Mouse (Mus musculus) T-helper 17 cell (primary cell): ENCODE data around the gene Surf2.

Experiments used
- in situ Hi-C, 2 experiments: fragments of 300-600 bp; cut with MboI, MseI; formaldehyde crosslinking; loops; 1 replicate in 1 of 2; 2 replicates in 1 of 2; pipeline ENCODE4 v1.15.1; 2025; ENCODE audit warnings: high pct_unique_total_duplicates in 2 of 2

Gene Surf2

DNA sequence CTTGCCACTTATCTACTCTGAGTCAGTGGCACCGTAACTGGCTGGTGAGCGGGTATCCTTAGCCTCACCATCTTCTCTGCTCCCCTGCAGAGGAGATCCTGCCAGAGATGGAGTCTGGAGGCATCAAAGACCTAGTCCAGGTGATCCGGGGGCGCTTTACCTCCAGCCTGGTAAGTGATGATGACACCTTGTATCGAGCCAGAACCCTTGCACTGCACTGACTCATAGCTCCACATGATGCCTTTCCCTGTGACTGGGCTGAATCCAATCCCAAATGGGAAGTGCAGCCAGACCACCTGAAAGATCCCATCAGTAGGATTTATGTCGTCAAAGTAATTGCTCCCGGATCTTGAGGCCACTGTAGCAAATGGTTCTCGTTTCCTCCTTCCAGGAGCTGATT is 36.7 kb downstream of the Surf2 start:
- in situ Hi-C loops, result no loop called here

DNA sequence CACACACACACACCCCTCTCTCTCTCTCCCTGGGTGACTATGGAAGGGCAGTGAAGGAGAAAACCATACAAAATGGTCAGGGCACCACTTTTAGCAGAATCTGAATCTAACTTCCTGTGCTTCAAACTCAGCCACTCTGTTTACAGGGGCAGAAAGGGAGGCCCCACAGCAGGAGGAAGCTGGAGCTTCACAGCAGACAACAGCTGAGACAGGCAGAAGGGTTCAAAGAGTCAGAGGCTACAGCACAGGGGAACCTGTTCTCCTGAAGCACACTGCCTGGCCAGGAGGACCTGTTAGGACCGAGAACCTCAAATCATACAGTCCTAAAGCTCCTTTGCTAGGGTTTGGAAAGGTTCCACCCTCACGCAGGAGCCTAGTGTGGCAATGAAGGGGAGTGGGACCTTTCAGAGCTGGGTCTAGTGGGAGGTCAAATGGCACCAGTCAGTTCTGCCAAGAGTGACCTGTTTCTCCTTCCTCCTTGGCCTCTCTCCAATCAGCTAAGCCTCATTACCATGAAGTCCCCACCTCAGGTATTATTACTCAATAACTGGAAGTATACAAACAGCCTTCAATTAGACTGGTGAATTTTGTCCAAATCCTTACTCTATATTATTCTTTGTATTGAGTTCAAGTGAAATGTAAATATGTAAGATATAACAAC is 38.7 kb downstream of the Surf2 start:
- in situ Hi-C loops, result loop anchor here in 1 of 2 experiments (5.0 kb wide), 1 partner anchor 52 kb away; the partner anchor contains the start of gene Cacfd1

DNA sequence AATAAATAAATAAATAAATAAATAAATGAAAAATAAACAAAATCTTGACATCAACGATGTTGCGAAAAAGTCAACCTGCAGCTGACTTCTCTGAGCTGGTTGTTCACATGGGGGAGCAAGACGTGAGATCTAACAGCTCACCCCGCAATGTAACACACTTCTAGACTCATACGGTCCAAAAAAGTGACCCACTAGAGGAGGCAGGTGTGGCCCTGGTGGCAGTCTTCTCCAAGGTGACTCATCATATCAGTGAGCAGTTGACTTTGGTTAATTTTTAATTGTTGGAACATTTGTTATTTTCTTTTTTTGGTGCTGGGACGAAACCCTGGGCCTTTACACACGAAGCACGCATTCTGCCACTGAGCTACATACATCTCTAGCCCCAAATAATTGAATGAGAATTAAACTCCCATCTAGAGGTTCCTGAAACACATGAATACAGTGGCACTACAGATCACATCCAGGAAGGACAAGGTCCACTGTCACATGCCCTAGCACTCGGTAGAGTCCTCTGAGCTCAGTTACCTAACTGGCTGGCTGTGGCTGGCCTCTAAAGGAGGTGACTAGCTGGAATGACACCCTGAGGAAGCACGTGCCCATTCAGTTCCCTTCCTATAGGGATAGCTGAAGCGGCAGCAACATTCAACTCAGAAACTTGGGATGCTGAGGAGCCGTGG is 40.8 kb downstream of the Surf2 start:
- in situ Hi-C loops, result loop anchor here in 1 of 2 experiments (5.0 kb wide), 1 partner anchor 50 kb away; the partner anchor contains the start of gene Cacfd1

DNA sequence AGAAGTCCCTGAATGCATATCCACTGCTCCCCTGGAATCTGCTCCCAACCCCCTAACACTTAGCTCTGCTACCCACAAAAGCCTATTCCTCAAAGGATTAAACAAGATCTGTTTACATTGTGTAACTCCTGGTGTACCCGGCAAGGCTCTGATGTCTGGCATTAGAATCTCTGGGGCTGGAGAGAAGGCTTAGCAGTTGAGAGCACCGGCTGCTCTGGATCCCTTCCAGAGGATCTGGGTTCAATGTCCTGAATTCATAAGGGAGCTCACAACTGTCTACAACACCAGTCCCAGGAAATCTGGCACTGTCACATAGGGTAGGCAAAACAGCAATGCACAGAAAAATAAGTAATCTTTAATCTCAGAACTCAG is 41.3 kb downstream of the Surf2 start:
- in situ Hi-C loops, result loop anchor here in 1 of 2 experiments (5.0 kb wide), 1 partner anchor 50 kb away; the partner anchor contains the start of gene Cacfd1

DNA sequence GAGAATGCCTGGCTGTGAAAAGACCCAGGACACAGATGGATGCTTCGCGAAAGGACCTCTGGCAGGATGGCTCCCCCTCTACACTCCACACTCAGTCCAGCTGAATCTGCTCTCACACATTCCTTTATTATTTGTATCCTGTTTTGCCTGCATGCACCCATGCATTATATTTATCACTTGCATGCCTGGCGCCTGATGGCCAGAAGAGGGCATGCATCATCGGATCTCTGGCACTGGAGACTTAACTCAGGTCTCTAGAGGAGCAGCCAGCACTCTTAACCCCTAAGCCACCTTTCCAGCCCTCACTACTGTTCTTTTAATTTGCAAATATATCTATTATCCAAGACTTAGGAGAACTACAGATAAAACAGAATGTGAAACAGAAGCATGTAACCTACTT is 44.6 kb downstream of the Surf2 start:
- in situ Hi-C loops, result loop anchor here in 1 of 2 experiments (5.0 kb wide), 1 partner anchor 58 kb away; the partner anchor contains the start of gene Surf6

DNA sequence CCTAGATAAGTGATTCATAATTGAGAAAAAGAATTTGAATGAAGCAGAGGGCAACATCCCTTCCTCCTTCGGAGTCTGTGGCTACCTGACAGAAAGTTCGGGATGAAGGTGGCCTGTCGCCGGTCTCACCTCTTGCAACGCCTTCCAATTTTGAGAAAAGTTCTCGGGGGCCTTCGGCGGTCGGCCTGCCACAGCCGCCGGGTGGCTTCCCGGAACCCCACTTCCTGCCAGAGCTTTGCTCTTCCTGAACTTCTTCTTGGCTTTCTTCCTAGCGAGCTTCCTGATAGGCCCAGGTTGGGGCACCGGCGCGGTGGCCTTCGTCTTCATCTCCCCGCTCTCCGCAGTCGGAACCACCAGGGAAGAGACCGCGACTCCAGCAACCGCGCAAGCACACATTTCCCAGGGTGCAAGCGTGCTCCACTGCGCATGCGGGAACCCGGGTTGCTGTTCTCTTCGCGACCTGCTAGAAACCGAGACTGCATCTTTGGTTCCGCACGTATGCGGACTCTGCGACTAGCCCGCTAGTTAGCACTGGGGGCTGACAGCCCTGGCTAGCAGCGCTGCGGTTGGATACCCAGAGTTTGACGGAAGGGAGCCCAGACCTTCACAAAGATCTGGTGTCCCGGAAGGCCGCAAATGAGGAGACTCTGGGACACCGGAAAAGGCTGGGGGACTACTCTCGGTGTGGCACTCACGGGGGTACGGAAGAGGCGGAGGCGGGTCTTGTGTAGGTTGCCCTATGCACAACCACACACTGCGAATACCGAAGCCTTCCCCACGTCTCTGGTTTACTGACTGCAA is 48.0 kb downstream of the Surf2 start, which contains the start of gene Rexo4:
Rexo4 (minus strand) TSS at position 464 of the 801 bp plus-strand sequence.
- in situ Hi-C loops, result loop anchor here in 1 of 2 experiments (5.0 kb wide), 1 partner anchor 62 kb away; the partner anchor contains the start of gene Surf6

DNA sequence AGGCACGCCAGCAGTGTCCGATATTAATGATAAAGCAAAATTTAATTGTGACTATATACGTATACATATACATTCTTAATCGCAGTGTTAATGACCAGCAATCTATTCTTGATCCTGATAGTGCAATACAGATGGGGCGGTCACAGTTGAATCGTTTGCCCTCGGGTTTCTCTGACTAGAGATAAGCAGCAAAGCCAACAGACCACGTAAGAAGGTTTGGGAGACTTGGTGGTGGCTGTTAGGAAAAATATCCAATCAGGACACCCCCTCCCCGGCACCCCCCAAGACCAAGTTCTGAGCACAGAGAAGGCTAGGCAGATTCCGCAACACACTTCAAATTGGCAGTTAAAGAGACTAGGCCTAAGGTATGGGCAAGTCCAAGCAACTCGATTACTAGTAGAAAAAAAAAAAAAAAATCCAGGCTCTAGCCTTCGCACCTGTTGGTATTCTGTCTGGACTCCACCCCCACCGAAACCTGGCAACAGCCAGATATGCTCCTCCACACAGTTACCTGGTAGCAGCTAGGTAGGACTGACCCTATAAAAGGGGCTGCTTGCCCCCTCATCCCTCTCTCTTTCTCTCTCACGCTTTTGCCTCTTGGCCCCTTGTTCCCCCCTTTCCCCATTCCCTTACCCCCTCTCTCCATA is 48.7 kb downstream of the Surf2 start:
- in situ Hi-C loops, result loop anchor here in 1 of 2 experiments (5.0 kb wide), 1 partner anchor 63 kb away; the partner anchor contains the start of gene Surf6

DNA sequence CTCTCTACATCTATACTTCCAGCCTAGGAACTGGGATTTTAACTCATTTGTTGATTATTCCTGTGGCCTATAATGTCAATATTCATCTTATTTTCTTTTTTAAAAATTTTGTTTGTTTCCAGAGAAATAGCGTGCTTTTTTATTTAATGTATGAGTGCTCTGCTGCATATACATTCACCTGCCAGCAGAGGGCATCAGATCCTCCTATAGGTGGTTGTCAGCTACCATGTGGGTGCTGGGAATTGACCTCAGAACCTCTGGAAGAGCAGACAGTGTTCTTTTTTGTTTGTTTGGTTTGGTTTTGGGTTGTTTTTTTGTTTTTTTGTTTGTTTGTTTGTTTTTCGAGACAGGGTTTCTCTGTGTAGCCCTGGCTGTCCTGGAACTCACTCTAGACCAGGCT is 51.1 kb downstream of the Surf2 start:
- in situ Hi-C loops, result no loop called here
